Mouse (Mus musculus) C2C12 (cell line): Measurements from ENCODE around the gene Sgf29.

Experiments
- CTCF ChIP-seq: IDR thresholded peaks from one replicate; pipeline ENCODE4 v1.5.1; 2011; ENCODE audit not compliant: control insufficient read depth, insufficient read depth, insufficient read length
- MAX ChIP-seq: IDR thresholded peaks from one replicate; pipeline ENCODE4 v1.6.1; 2011; ENCODE audit warnings: mild to moderate bottlenecking, control low read depth
- MYOD1 ChIP-seq: IDR thresholded peaks from one replicate; pipeline ENCODE4 v1.6.1; 2011; ENCODE audit warnings: low read depth; ENCODE audit not compliant: control insufficient read depth, insufficient read length
- MYOG ChIP-seq: IDR thresholded peaks from one replicate; pipeline ENCODE4 v1.6.1; 2011; ENCODE audit not compliant: control insufficient read depth, insufficient read length; ENCODE audit errors: extremely low read depth
- USF1 ChIP-seq: IDR thresholded peaks from one replicate; pipeline ENCODE4 v1.6.1; 2011; ENCODE audit warnings: low read depth, mild to moderate bottlenecking, control low read depth, moderate library complexity

- TF ChIP-seq CTCF (no peak), MAX (no peak), MYOG (no peak), MYOD1 (no peak), USF1 (no peak)
These were observed 54.0 kb downstream of the Sgf29 start for GRCm38 (mm10) chr7:126702861-126703756.
